Mouse (Mus musculus) stomach, postnatal 0 days (tissue): Measurements from ENCODE around the gene Amhr2. TPM values are rescaled to one million over a fixed set of nuclear protein-coding genes. Genes with fewer than 3 reads are reported as not detected.
A peak's percentile ranks its signal among the peaks of the same experiment; 100 is the strongest.

Source experiments
- ATAC-seq: fragments of 200-750 bp; cut with Nextera tagmentation; 2 replicates; pipeline ENCODE4 v1.8.0; 2017; ENCODE audit not compliant: low FRiP score, low TSS enrichment
- DNase-seq: peaks from one replicate; pipeline ENCODE4 v3.0.0-alpha.2; 2016; ENCODE audit warnings: low spot score
- H3K27ac ChIP-seq: fragments of 300-500 bp; sonication (generic); replicated peaks from 2 replicates; pipeline ENCODE4 v1.5.1; 2014; ENCODE audit warnings: mild to moderate bottlenecking, control low read depth
- H3K27me3 ChIP-seq: fragments of 300-500 bp; sonication (generic); 2 replicates; pipeline ENCODE4 v1.6.1; 2014; ENCODE audit warnings: low read length; ENCODE audit not compliant: control insufficient read depth, insufficient read depth
- H3K36me3 ChIP-seq: fragments of 300-500 bp; sonication (generic); 2 replicates; pipeline ENCODE4 v1.6.1; 2014; ENCODE audit warnings: low read length, mixed read lengths; ENCODE audit not compliant: control insufficient read depth, insufficient read depth
- H3K4me1 ChIP-seq: fragments of 300-500 bp; sonication (generic); replicated peaks from 2 replicates; pipeline ENCODE4 v1.6.1; 2014; ENCODE audit warnings: antibody characterized with exemption; ENCODE audit not compliant: control insufficient read depth, insufficient read depth
- H3K4me2 ChIP-seq: fragments of 300-500 bp; sonication (generic); replicated peaks from 2 replicates; pipeline ENCODE4 v1.6.1; 2014; ENCODE audit warnings: low read depth, mild to moderate bottlenecking, control low read depth, moderate library complexity
- H3K4me3 ChIP-seq: fragments of 300-500 bp; sonication (generic); 2 replicates; pipeline ENCODE4 v1.5.1; 2014; ENCODE audit warnings: low read depth, low read length, control low read depth
- H3K9ac ChIP-seq: fragments of 300-500 bp; sonication (generic); 2 replicates; pipeline ENCODE4 v1.6.1; 2014; ENCODE audit warnings: mild to moderate bottlenecking, low read length, control low read depth, mixed read lengths
- H3K9me3 ChIP-seq: fragments of 300-500 bp; sonication (generic); 2 replicates; pipeline ENCODE4 v1.6.1; 2016; ENCODE audit warnings: low read length; ENCODE audit not compliant: control insufficient read depth
- CTCF ChIP-seq: IDR thresholded peaks from 2 replicates; pipeline ENCODE4 v1.5.1; 2016; ENCODE audit warnings: antibody characterized with exemption, low read depth, mild to moderate bottlenecking, moderate library complexity
- EP300 ChIP-seq: optimal IDR thresholded peaks from 2 replicates; pipeline ENCODE3; 2016; ENCODE audit warnings: antibody characterized with exemption
- WGBS: fragments of 180-500 bp; shearing (Covaris S2); extraction: QIAGEN DNeasy Blood & Tissue Kit; methylation state at CpG from one replicate; pipeline ENCODE4 v1.1.7; 2014; 5-methylcytosine and 5-hydroxymethylcytosine counted together
- polyA plus RNA-seq: library from polyadenylated mRNA; unstranded; fragments of >200 nt; fragmentation: Nextera tagmentation; extraction: Ambion mirVana; gene quantifications from 2 replicates; pipeline ENCODE4 v1.2.1, GENCODE M21; 2015

The Amhr2 gene
- polyA plus RNA-seq, 1 experiment from 2014 or later, result 0.42 TPM

DNA sequence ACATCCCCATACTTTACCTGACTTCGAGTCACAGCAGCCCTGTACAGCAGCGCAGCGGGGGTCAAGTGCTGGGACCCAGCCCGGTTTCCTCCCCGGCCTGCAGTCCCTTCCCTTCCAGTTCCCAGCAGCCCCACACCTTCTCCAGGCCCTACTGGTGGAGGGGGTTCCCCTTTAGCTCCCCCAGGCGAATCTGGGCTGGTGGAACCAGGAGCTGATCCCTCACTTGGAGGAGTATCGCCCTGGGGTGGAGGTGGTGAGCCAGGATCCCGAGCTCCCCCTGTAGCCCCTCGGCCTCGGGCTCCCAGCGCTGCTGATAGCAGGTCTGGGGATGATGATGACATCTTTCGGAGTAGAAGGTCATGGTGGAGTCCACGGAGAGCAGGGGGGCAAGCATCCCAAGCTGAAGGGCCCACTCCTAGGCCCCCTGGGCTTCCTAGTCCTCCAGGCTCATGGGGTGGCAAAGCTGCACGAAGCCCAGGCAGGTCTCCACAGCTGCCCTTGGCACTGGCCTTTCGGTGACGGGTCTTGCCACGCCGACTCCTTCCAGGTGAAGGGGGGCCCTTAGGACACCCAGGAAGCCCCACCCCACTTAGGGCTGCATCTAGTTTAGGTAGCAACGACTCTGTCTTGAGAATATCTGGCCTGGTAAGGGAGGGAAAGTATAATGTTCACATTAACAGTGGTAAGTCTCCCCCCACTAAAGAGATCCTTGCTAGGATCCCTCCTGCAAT is 56.1 kb downstream of the Amhr2 start:
- no peaks in the 10 kb centered on the region for H3K27me3 ChIP-seq
- TF ChIP-seq CTCF (no peak), EP300 (no peak)
- no peaks in the 10 kb centered on the region for H3K4me1 ChIP-seq
- WGBS, result 82% methylated on average over 19 of the region's 19 CpGs
- H3K27ac ChIP-seq, result 0 out of 2 replicates have a peak overlapping the region, but pooled peaks have one; percentile 18
- no peaks in the 10 kb centered on the region for H3K9me3 ChIP-seq
- ATAC-seq (0 out of 2 replicates have a peak, but pooled peaks have one; percentile 4), DNase-seq (no peak)
- no peak overlapping the region for H3K4me2 ChIP-seq
- H3K4me3 ChIP-seq, result no peak overlapping the region
- H3K9ac ChIP-seq, result no peak overlapping the region
- peaks cover 49% of the 10 kb centered on the region for H3K36me3 ChIP-seq

DNA sequence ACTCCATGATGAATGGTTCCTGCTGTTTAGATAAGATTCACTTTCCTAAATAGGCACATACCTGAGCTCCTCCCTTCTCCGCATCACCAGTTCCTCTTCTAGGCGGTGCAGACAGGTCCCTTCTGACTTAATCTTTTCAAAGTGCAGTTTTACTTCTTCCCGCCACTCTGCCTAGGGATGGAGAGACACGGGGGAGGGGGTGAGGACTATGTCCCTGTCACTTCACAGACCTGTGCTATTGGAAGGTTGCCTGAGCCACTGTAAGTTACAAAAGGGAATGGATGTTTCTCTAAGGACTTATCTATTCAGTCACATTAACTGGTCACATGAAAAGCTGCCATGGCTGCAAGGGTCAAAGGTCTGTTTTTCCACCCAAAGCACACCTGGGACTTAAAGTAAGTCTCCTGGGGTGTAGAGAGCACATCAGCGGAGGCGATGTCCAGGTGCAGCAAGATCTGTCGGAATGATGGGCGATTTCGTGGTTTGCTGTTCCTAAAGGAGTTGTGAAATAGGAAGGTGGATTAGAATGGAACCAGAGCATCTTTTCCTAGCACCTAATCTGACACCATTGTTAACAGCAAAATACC is 57.2 kb downstream of the Amhr2 start:
- no peak for TF ChIP-seq CTCF
- TF ChIP-seq EP300, result no peak
- Histone ChIP-seq H3K36me3 (peaks cover 46% of the 10 kb centered on the region), H3K4me2 (no peak overlapping the region), H3K27ac (no peak overlapping the region), H3K4me1 (no peaks in the 10 kb centered on the region), H3K9ac (no peak overlapping the region), H3K9me3 (no peaks in the 10 kb centered on the region), H3K27me3 (no peaks in the 10 kb centered on the region), H3K4me3 (no peak overlapping the region)
- ATAC-seq, result no peak
- 50% methylated on average over 9 of the region's 9 CpGs for WGBS
- DNase-seq, result no peak

DNA sequence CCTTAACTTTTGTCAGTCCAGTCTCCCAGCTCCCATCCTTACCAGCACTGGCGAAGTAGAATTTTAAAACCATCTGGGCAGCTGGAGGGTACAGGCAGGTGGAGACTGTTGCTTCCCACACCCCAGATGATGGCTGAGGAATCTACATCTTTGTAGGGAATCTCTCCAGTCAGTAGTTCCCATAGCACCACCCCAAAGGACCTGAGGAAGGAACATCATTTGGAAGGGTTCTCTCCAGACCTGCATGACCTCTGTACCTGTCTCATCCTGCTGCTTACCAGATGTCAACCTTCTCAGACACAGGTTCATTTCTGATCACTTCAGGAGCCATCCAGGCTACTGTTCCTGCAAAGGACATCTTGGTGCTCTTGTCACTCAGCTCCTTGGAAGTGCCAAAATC is 58.3 kb downstream of the Amhr2 start, which contains the start of gene Gm10337:
Gm10337 (plus strand) TSS at position 276 of the 400 bp plus-strand sequence.
- Histone ChIP-seq H3K9ac (no peak within 1 kb of the TSS), H3K4me3 (no peak within 1 kb of the TSS), H3K9me3 (no peaks in the 10 kb centered on the region), H3K4me2 (no peak within 1 kb of the TSS), H3K27ac (no peak within 1 kb of the TSS), H3K27me3 (no peaks in the 10 kb centered on the region), H3K36me3 (peaks cover 44% of the 10 kb centered on the region), H3K4me1 (no peaks in the 10 kb centered on the region)
- no peak for TF ChIP-seq EP300
- no peak for TF ChIP-seq CTCF
- WGBS, result 100% methylated on average over 1 of the region's 1 CpGs
- DNase-seq, result no peak
- ATAC-seq, result no peak

Other genes starting within 250 kb of the Amhr2 start
- gene Zfp740, start 242.1 kb upstream of the Amhr2 start, polyA plus RNA-seq, result 19.9 and 20.2 TPM in 2 replicates
- gene Csad, start 240.6 kb upstream of the Amhr2 start, polyA plus RNA-seq, result 32.1 and 39.4 TPM in 2 replicates
- gene Itgb7, start 213.4 kb upstream of the Amhr2 start, polyA plus RNA-seq, result 1.2 TPM in 2 replicates
- gene Rarg, start 187.8 kb upstream of the Amhr2 start, polyA plus RNA-seq, result 27.2 and 34.6 TPM in 2 replicates
- 0.10 and 0.12 TPM in 2 replicates for gene Gm9918, start 174.8 kb upstream of the Amhr2 start, polyA plus RNA-seq
- 81.6 and 83.6 TPM in 2 replicates for gene Mfsd5, start 165.9 kb upstream of the Amhr2 start, polyA plus RNA-seq
- 2.2 and 4.0 TPM in 2 replicates for gene Espl1, start 149.1 kb upstream of the Amhr2 start, polyA plus RNA-seq
- 321 and 336 TPM in 2 replicates for gene Pfdn5, start 119.3 kb upstream of the Amhr2 start, polyA plus RNA-seq
- gene Myg1, start 113.7 kb upstream of the Amhr2 start, polyA plus RNA-seq, result 39.7 and 44.8 TPM in 2 replicates
- 21.1 and 21.7 TPM in 2 replicates for gene Aaas, start 94.6 kb upstream of the Amhr2 start, polyA plus RNA-seq
- 0.40 and 0.41 TPM in 2 replicates for gene Sp7, start 78.2 kb upstream of the Amhr2 start, polyA plus RNA-seq
- 4.4 and 4.7 TPM in 2 replicates for gene Sp1, start 39.2 kb upstream of the Amhr2 start, polyA plus RNA-seq
- 339 and 365 TPM in 2 replicates for gene Prr13, start 13.7 kb downstream of the Amhr2 start, polyA plus RNA-seq
- gene Pcbp2, start 25.2 kb downstream of the Amhr2 start, polyA plus RNA-seq, result 90.7 and 96.2 TPM in 2 replicates
- not detected in 2 replicates for gene Gm10337, start 58.4 kb downstream of the Amhr2 start, polyA plus RNA-seq
- 3.3 and 3.9 TPM in 2 replicates for gene Map3k12, start 71.7 kb downstream of the Amhr2 start, polyA plus RNA-seq
- gene Tarbp2, start 72.8 kb downstream of the Amhr2 start, polyA plus RNA-seq, result 41.7 and 44.3 TPM in 2 replicates
- 1.1 and 1.3 TPM in 2 replicates for gene Npff, start 79.6 kb downstream of the Amhr2 start, polyA plus RNA-seq
- not detected in 2 replicates for gene Gm28047, start 179.7 kb downstream of the Amhr2 start, polyA plus RNA-seq
- gene Atf7, start 180.1 kb downstream of the Amhr2 start, polyA plus RNA-seq, result 17.0 and 17.3 TPM in 2 replicates
- gene Atp5g2, start 227.0 kb downstream of the Amhr2 start, polyA plus RNA-seq, result 66.6 and 71.4 TPM in 2 replicates